Mouse (Mus musculus) limb, embryonic 10.5 days (tissue): ENCODE data around the gene Pif1. TPM values are rescaled to one million over a fixed set of nuclear protein-coding genes. Genes with fewer than 3 reads are reported as not detected.
A peak's percentile ranks its signal among the peaks of the same experiment; 100 is the strongest.

Experiments used
- DNase-seq: peaks from one replicate; pipeline ENCODE4 v3.0.0-alpha.2; 2017; ENCODE audit warnings: low spot score
- H3K27ac ChIP-seq: fragments of 300-500 bp; sonication (generic); 2 replicates; pipeline ENCODE4 v1.5.1; 2016; ENCODE audit warnings: mild to moderate bottlenecking
- H3K27me3 ChIP-seq: fragments of 300-500 bp; sonication (generic); 2 replicates; pipeline ENCODE4 v1.6.1; 2016; ENCODE audit warnings: low read depth, mild to moderate bottlenecking; ENCODE audit not compliant: poor library complexity, severe bottlenecking
- H3K36me3 ChIP-seq: fragments of 300-500 bp; sonication (generic); 2 replicates; pipeline ENCODE4 v1.6.1; 2016; ENCODE audit warnings: mild to moderate bottlenecking, moderate library complexity
- H3K4me1 ChIP-seq: fragments of 300-500 bp; sonication (generic); 2 replicates; pipeline ENCODE4 v1.6.1; 2016
- H3K4me3 ChIP-seq: fragments of 300-500 bp; sonication (generic); 2 replicates; pipeline ENCODE4 v1.5.1; 2016; ENCODE audit warnings: mild to moderate bottlenecking, moderate library complexity
- H3K9me3 ChIP-seq: fragments of 300-500 bp; sonication (generic); replicated peaks from 2 replicates; pipeline ENCODE4 v1.6.1; 2016; ENCODE audit warnings: mild to moderate bottlenecking
- WGBS: fragments of 180-500 bp; shearing (Covaris S2); methylation state at CpG from one replicate; pipeline ENCODE4 v1.1.7; 2016; 5-methylcytosine and 5-hydroxymethylcytosine counted together
- polyA plus RNA-seq: library from polyadenylated mRNA; unstranded; fragments of >200 nt; fragmentation: Nextera tagmentation; extraction: Ambion mirVana; gene quantifications from 2 replicates; pipeline ENCODE4 v1.2.1, GENCODE M21; 2016

Gene Pif1
- polyA plus RNA-seq, 1 experiment from 2014 or later, result 26.7 TPM

- Histone ChIP-seq H3K4me1 (peaks cover 15% of the 10 kb centered on the region), H3K9me3 (no peaks in the 10 kb centered on the region), H3K36me3 (peaks cover 82% of the 10 kb centered on the region), H3K27me3 (no peaks in the 10 kb centered on the region), H3K4me3 (no peak overlapping the region), H3K27ac (no peak overlapping the region)
- DNase-seq, result no peak
- 97% methylated on average over 2 of the region's 2 CpGs for WGBS
Observed at GRCm38 (mm10) chr9:65564698-65565097, 22.3 kb upstream of the Pif1 start.

GRCm38 (mm10) chr9:65568787-65569186, 18.2 kb upstream of the Pif1 start:
- H3K27me3 ChIP-seq, result no peaks in the 10 kb centered on the region
- no peak for DNase-seq
- no peak overlapping the region for H3K4me3 ChIP-seq
- H3K9me3 ChIP-seq, result no peaks in the 10 kb centered on the region
- H3K4me1 ChIP-seq, result no peaks in the 10 kb centered on the region
- 92% methylated on average over 6 of the region's 6 CpGs for WGBS
- no peak overlapping the region for H3K27ac ChIP-seq
- H3K36me3 ChIP-seq, result peaks cover 77% of the 10 kb centered on the region

- Histone ChIP-seq H3K36me3 (peaks cover 70% of the 10 kb centered on the region), H3K4me1 (no peaks in the 10 kb centered on the region), H3K4me3 (no peak overlapping the region), H3K27ac (no peak overlapping the region), H3K27me3 (no peaks in the 10 kb centered on the region), H3K9me3 (no peaks in the 10 kb centered on the region)
- no peak for DNase-seq
- WGBS, result 84% methylated on average over 6 of the region's 6 CpGs
Observed at GRCm38 (mm10) chr9:65569491-65569971, 17.4 kb upstream of the Pif1 start.

DNA sequence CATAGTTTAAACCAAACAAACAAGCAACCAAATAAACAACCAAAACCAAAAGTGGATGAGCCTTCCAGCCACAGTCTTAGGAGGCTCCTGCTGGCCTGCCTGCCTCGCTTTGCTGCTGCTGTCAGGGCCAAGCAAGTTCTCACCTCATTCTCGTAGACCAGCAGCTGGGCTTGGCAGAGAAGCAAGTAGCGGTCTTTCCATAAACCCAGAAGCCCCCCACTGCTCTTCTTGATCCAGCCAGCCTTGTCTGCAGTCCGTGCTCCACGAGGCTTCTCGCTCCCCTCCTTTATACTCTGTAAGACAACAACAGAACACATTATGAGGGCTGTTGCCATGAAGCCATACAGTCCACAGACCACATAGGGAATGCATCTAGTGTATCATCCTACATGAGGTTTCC, 14.1 kb upstream of the Pif1 start:
- DNase-seq, result no peak
- no peak overlapping the region for H3K27ac ChIP-seq
- no peak overlapping the region for H3K4me3 ChIP-seq
- H3K9me3 ChIP-seq, result no peaks in the 10 kb centered on the region
- WGBS, result 84% methylated on average over 6 of the region's 6 CpGs
- peaks cover 16% of the 10 kb centered on the region for H3K4me1 ChIP-seq
- H3K27me3 ChIP-seq, result no peaks in the 10 kb centered on the region
- H3K36me3 ChIP-seq, result peaks cover 41% of the 10 kb centered on the region

DNA sequence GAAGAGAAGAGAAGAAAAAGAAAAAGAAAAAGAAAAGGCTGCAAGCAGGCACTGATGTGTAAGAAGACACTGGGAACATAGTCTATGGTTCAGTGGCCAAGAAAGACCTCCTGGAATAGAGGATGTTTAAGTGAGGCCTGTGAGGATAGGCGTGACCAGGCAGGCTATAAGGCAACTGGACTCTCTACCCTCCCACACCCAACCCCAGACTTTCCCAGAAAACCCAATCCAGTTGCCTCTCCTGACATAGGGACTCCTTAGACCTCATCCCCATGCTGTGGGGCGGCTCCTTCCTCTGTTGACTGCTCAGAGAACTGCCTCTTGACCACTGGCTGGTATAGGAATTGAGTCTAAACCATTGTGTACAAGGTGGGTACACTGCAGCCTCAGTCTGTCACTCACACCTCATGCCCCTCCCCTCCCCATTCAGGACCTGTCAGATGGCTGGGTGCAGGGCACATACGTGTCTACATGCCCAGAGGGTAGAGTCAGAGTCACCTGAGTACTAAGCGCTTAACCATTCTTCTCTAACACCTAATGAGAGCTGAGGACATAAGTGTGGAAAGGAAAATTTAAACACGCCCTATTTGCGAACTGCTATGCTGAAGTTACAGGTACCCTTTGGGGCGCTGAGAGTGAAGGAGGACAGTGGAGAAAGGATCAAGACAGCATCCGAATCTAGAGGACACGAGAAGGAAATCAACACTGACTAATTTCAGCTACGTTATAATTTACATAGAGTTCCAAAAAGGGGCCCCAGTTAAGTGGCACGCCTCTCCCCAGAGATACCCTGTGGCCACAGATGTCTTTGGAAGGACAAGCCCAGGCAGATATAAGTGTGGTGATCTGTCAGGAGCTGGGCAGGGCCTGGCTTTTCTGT, 12.2 kb upstream of the Pif1 start:
- no peak overlapping the region for H3K27ac ChIP-seq
- 87% methylated on average over 11 of the region's 11 CpGs for WGBS
- H3K36me3 ChIP-seq, result peaks cover 23% of the 10 kb centered on the region
- DNase-seq, result no peak
- H3K4me1 ChIP-seq, result peaks cover 34% of the 10 kb centered on the region
- H3K27me3 ChIP-seq, result no peaks in the 10 kb centered on the region
- no peak overlapping the region for H3K4me3 ChIP-seq
- H3K9me3 ChIP-seq, result no peaks in the 10 kb centered on the region

DNA sequence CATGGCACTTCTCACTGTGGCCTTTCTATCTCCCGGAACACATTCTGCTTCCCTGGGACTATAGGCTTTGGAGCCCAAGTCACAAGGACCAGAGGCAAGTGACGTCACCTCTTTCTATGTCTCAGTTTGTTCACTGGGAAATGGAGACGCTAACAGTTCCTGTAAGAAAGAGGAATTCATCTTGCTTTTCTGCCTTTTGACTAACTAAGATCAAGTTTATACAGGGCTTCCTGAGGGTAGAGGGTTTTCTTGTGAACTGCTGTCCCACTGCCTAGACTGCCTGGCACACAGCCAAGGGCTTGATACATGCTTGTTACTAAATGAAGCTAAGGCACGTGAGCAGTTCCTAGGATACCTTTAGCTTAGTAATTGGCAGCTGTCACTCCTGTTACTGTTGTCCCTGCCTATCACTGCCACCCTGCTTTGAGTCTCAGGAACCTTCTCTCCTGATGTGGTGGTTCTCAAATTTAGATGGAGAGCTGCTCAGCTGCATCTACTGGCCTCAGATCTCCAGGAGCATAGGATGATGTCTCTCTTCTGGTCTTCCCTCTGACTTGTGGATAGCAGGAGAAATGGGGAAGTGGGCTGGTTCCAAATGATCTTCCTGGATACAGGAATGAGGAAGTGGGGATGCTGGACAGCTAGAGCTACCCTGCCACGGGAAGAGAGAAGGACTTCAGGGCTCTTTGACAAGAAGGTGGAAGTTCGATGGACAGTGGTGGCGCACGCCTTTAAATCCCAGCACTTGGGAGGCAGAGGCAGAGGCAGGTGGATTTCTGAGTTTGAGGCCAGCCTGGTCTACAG, 11.4 kb upstream of the Pif1 start:
- WGBS, result 86% methylated on average over 8 of the region's 8 CpGs
- DNase-seq, result no peak
- H3K4me3 ChIP-seq, result no peak overlapping the region
- H3K36me3 ChIP-seq, result peaks cover 20% of the 10 kb centered on the region
- no peak overlapping the region for H3K27ac ChIP-seq
- H3K9me3 ChIP-seq, result no peaks in the 10 kb centered on the region
- H3K4me1 ChIP-seq, result peaks cover 38% of the 10 kb centered on the region
- H3K27me3 ChIP-seq, result no peaks in the 10 kb centered on the region

DNA sequence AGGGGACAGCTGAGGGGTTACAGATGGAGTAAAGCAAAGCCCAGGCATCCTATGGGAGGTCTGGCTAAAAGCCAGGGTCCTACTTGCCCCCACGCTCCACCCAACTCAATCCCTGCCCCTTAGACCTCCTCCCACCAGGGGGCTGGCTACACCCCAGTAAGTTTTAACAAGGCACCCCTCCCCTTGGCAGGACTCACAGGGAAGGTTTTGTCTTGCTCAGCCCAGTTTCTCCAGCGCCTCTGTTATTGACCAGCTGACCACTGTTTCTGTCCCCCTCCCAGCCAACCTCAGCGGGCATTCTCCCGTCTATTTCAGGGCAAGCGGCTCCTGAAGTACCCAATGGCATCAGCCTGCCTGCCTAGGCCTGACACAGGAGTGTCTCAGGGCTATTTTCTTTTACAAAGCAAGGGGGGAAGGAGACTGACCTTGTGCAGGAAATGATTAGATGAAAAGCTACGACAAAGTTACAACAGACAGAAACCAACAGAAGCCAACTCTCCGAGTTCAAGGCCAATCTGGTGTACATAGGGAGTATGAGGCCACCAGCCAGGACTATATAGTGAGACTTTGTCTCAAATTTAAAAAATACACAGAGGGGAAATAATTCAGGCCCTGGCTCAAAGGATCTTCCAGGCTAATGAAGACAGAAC, 10.0 kb upstream of the Pif1 start:
- WGBS, result 67% methylated on average over 7 of the region's 7 CpGs
- no peak overlapping the region for H3K4me3 ChIP-seq
- peaks cover 44% of the 10 kb centered on the region for H3K4me1 ChIP-seq
- H3K9me3 ChIP-seq, result no peaks in the 10 kb centered on the region
- no peak for DNase-seq
- no peak overlapping the region for H3K27ac ChIP-seq
- H3K36me3 ChIP-seq, result peaks cover 10% of the 10 kb centered on the region
- H3K27me3 ChIP-seq, result no peaks in the 10 kb centered on the region

GRCm38 (mm10) chr9:65577511-65578196, 9.3 kb upstream of the Pif1 start:
- no peak for DNase-seq
- 86% methylated on average over 4 of the region's 4 CpGs for WGBS
- Histone ChIP-seq H3K4me1 (peaks cover 44% of the 10 kb centered on the region), H3K4me3 (peak overlapping the region; percentile 66; the same call in 1 of the 2 replicates), H3K36me3 (peaks cover 4% of the 10 kb centered on the region), H3K27ac (no peak overlapping the region), H3K9me3 (no peaks in the 10 kb centered on the region), H3K27me3 (no peaks in the 10 kb centered on the region)

GRCm38 (mm10) chr9:65578801-65579249, 8.1 kb upstream of the Pif1 start:
- no peak for DNase-seq
- H3K4me3 ChIP-seq, result peak overlapping the region; percentile 66
- H3K27me3 ChIP-seq, result no peaks in the 10 kb centered on the region
- WGBS, result 52% methylated on average over 9 of the region's 9 CpGs
- H3K27ac ChIP-seq, result peak overlapping the region; percentile 56
- H3K36me3 ChIP-seq, result no peaks in the 10 kb centered on the region
- no peaks in the 10 kb centered on the region for H3K9me3 ChIP-seq
- peaks cover 47% of the 10 kb centered on the region for H3K4me1 ChIP-seq

- Histone ChIP-seq H3K9me3 (no peaks in the 10 kb centered on the region), H3K4me1 (peaks cover 47% of the 10 kb centered on the region), H3K27me3 (no peaks in the 10 kb centered on the region), H3K36me3 (no peaks in the 10 kb centered on the region), H3K27ac (peak within 1 kb of the TSS; percentile 85), H3K4me3 (peak within 1 kb of the TSS; percentile 66)
- DNase-seq, result peak; percentile 99
- 1% methylated on average over 45 of the region's 45 CpGs for WGBS
Observed at GRCm38 (mm10) chr9:65579781-65580371, 7.1 kb upstream of the Pif1 start, which contains the start of gene Plekho2. TSS of gene Plekho2 (minus strand) at chr9:65580040.

GRCm38 (mm10) chr9:65580401-65581256, 6.3 kb upstream of the Pif1 start:
- WGBS, result 9% methylated on average over 21 of the region's 29 CpGs
- Histone ChIP-seq H3K9me3 (no peaks in the 10 kb centered on the region), H3K27me3 (no peaks in the 10 kb centered on the region), H3K4me1 (peaks cover 47% of the 10 kb centered on the region), H3K4me3 (peak overlapping the region; percentile 66), H3K36me3 (no peaks in the 10 kb centered on the region), H3K27ac (peak overlapping the region; percentile 70)
- peak; percentile 81 for DNase-seq
